Mouse (Mus musculus): ENCODE results near the gene Gm11562.
"Not testable (repeated sequence)": the region's sequence is repeated elsewhere in the genome, so short reads cannot be mapped to it uniquely, and the experiment has no call there.

Gm11562 gene

DNA sequence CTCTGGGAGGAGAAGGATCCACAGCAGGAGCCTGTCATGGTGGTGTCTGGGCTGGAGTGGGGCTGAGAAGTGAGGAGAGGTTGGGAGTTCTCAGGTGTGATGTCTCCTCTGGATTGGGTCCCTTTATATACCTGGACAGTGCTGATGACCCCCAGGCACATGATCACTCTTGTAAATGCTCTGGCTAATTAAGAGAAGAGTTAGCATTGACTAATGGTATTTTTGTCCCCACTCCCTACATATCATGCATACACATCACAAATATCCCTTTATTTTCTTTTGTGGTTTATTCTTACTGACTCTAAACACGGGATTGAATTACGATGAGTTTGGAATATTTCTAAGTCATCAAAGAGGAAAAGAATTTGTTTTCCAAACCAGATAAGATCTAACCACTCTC lies at the start of gene Gm11562:
TSS of gene Gm11562 (minus strand) at position 101 of the 400 bp plus-strand sequence.
- DNase-seq (ENCODE audit: low spot score), result no peak

DNA sequence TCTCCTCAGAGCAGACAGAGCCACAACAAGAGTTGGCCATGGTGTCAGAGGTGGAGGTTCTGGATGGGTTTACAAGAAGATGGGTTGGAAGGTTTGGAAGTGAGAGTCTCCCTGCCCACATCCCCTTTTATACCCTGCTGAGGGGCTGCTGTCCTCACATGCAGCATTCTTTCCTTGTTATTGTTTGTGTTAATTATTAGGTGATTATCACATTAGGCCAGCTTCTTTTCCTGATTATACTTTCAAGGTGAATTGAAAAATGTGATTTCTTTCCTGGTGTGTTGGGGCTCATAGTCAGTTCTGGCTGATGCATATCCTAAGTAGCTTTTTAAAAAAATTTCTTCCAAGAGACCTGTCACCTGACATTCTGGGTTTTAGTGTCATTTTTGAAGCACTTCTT lies 45.6 kb upstream of the Gm11562 start, which contains the start of gene Krtap4-6:
TSS of gene Krtap4-6 (minus strand) at position 101 of the 400 bp plus-strand sequence.
- DNase-seq (ENCODE audit: low spot score), result no peak

DNA sequence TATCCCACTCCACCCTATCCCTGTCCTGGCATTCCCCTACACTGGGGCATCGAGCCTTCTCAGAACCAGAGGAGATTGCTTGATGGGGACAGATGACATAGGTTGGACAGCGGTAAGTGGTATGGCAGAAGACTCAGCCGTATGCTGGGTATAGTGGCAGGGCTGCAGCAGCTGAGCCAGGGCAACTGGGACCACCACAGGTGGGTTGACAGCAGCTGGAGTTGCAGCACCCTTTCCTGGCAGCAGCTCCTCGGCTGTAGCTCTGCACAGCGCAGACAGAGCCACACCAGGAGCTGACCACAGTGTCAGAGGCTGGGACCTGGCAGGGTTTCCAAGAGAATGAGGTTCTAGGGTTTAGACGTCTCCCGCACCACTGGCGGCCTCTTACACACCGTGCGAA lies 42.6 kb upstream of the Gm11562 start:
- no peak for DNase-seq (ENCODE audit: low spot score)

DNA sequence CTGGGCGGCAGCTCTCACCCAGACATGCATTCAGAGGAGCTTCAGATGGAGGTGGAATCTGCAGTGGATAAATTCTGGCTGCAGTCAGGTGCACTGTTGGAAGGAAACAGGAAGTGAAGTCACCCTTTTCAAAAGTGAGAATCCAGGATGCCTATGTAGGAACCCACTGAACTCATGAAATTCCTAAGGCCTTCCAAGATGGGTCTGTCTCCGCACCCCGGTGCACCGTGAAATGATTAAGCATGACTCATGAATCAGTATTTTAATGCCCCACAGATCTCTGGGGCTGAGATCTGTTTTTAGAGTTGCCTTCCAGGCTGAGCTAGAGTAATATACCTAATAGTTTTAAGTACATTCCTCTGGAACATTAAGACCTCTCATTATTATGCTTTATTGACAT lies 39.0 kb upstream of the Gm11562 start:
- no peak for DNase-seq (ENCODE audit: low spot score)

DNA sequence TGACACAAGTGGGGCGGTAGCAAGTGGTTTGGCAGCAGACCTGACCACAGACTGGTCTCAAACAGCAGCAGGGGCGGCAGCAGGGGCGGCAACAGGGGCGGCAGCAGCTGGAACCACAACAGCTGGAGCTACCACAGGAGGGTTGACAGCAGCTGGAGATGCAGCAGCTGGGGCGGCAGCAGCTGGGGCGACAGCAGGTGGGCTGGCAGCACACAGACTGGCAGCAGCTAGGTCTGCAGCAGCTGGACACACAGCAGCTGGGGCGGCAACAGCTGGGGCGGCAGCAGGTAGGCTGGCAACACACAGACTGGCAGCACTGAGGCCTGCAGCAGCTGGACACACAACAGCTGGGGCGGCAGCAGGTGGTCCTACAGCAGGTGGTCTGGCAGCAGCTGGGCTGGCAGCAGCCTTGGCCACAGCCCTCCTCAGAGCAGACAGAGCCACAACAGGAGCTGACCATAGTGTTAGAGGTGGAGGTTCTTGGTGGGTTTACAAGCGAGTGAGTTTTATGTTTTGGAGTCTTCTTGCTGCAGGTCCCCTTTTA lies 38.3 kb upstream of the Gm11562 start, which contains the start of gene Gm11563:
TSS of gene Gm11563 (minus strand) at position 494 of the 544 bp plus-strand sequence.
- DNase-seq (ENCODE audit: low spot score), result not testable (repeated sequence)

DNA sequence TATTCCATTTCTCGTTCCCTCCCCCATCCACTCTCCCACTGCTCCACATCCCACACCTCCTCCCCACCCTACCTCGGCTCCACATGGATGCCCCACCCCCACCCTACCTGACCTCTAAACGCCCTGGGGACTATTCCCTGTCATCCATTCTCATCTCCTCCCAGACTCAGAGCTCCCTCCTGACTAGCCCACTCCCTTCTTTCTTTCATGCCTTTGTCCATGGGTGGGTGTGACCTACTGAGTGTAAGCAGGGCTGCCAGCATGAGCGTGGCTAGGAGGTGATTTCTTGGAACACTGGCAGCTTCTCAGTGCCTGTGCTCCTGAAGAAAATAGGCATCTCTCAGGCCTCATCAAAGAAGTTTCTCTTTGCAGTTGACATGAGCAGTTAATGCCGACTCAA lies 36.8 kb upstream of the Gm11562 start:
- DNase-seq (ENCODE audit: low spot score), result no peak

DNA sequence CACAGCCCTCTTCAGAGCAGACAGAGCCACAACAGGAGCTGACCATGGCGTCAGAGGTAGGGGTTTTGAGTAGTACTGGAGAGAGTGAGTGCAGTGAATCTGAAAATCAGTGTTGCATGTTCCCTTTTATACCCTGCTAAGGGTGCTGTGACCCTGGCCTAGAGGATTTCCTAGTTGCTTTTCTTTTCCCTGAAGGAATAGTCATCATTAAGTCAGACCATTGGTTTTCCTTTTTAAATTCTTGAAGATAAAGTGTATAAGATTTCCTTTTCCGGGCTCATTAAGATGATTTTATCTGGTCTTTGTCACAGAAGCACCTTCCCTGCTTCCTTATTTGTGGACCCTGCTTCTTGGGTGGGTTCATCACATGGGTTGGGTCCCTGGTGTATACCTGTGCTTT lies 29.9 kb upstream of the Gm11562 start, which contains the start of gene Gm11555:
TSS of gene Gm11555 (minus strand) at position 101 of the 400 bp plus-strand sequence.
- no peak for DNase-seq (ENCODE audit: low spot score)

DNA sequence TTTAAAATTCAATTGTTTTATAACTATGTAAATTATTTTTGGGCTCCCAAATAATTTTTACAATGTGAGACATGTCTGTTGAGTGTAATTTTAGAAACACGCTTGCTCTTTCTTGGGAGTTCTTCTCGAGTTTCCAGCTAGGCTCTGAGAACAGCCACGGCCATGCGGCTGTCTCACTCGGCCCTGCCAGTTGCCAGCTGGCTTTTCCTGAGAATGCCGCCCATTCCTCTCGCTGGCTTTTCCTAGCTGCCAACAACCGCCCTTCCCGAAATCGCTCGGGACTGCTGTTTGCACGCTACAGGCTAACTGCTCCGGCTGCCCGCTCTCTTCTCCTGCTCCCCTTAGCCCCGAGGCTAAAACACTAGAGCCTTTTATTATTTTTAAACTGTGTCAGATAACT lies 26.2 kb upstream of the Gm11562 start:
- DNase-seq (ENCODE audit: low spot score), result no peak

DNA sequence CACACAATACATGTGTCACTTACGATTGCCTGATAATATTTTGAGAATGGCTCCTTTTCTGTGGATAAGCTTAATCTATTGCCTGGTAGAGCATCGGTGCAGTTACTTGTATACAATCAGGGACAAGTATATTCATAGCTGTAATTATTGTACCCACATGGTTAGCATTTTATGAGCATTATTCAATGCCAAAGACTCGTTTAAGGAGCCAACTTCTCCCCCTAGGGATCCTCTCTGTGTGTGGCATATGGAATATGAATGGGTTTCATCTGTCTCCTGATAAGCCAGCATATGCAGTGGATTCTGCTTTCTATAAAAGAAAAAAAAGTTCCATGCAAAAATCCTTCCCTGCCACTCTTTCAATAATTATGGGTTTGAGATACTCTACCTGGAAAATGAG lies 24.1 kb upstream of the Gm11562 start:
- DNase-seq (ENCODE audit: low spot score), result no peak

DNA sequence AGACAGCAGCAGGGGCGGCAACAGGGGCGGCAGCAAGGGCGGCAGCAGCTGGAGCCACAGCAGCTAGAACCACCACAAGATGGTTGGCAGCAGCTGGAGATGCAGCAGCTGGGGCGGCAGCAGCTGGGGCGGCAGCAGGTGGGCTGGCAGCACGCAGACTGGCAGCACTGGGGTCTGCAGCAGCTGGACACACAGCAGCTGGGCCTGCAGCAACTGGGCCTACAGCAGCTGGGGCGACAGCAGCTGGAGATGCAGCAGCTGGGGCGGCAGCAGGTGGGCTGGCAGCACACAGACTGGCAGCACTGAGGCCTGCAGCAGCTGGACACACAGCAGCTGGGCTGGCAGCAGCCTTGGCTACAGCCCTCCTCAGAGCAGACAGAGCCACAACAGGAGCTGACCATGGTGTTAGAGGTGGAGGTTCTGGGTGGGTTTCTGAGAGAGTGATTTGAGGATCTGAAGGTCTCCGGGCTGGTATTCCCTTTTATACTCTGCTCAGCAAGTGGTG lies 23.5 kb upstream of the Gm11562 start, which contains the start of gene Krtap4-7:
TSS of gene Krtap4-7 (minus strand) at position 455 of the 505 bp plus-strand sequence.
- not testable (repeated sequence) for DNase-seq (ENCODE audit: low spot score)

DNA sequence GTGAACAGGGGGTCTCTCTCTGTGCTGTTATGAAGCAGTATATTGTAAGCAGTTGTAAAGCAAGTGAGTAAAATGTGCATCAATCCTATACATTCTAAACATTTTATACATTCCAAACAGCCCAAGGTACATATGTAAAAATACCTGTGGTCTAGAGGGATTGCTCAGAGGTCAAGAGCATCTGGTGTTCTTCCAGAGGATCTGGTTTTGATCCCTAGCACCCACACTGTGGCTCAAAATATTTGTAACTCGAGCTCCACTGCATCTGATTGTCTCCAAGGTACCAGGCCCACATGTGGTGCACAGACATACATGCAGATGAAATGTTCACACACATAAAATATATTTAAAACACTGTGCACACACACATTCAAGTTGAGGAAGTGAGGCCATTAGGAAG lies 20.7 kb upstream of the Gm11562 start:
- no peak for DNase-seq (ENCODE audit: low spot score)

DNA sequence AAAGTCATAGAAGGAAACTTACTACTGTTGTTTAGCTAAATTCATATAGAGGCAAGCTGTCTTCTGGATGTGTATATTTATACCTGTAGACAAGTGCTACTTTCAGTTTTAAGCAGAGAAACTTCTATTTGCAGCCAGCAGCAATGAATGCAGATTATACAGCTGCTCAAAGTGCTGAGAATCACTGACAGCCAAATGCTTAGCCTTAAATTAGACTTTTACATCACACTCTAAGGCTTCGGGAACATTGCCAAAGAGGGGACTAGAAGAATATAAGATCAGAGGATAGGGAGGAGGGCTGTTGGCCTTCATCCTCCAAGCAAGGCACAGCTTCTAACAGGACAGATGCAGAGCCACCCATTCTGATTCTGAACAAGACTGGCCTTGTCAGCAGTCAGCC lies 16.9 kb upstream of the Gm11562 start:
- no peak for DNase-seq (ENCODE audit: low spot score)

DNA sequence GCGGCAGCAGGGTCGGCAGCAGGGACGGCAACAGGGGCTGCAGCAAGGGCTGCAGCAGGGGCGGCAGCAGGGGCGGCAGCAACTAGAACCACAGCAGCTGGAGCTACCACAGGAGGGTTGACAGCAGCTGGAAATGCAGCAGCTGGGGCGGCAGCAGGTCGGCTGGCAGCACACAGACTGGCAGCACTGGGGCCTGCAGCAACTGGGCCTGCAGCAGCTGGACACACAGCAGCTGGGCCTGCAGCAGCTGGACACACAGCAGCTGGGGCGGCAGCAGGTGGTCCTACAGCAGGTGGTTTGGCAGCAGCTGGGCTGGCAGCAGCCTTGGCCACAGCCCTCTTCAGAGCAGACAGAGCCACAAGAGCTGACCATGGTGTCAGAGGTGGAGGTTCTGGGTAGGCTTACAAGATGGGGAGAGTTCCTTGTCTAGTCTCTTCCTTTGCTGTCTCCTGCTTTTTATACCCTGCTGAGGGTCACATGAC lies 14.5 kb upstream of the Gm11562 start, which contains the start of gene Krtap4-2:
TSS of gene Krtap4-2 (minus strand) at position 432 of the 482 bp plus-strand sequence.
- DNase-seq (ENCODE audit: low spot score), result no peak

DNA sequence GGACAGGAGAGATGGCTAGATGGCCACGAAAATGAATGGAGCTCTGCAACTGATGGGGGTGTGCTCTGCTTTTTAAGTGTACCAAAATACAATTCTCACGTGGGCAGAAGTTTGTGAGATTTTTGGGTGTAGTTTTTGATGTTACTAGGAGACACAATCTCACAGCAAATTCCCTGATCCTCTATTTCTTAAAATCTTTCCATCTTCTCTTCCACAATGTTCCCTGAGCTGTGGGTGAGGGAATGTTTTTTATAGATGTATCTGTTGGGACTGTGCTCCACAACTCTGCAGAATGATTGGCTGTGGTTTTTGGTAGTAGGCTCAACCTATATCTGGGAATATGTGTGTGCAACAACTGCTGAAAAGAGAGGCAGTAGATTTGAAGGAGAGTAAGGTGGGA lies 13.1 kb upstream of the Gm11562 start:
- DNase-seq (ENCODE audit: low spot score), result no peak

DNA sequence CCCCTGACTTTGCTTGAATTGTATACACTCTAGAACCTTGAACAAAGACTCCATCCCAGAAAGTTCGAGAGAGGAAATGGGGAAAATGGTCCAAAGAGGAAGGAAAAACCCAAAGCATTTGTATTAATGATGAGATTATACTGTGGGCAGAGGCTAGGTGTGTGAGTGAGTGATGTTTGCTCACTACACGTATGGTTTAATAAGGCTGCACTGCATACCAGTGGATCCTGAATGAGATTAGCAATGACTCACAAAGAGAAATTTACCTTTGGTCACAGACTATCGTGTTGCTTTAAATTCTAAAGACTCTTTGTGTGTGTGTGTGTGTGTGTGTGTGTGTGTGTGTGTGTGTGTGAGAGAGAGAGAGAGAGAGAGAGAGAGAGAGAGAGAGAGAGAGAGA lies 10.7 kb upstream of the Gm11562 start:
- DNase-seq (ENCODE audit: low spot score), result no peak

DNA sequence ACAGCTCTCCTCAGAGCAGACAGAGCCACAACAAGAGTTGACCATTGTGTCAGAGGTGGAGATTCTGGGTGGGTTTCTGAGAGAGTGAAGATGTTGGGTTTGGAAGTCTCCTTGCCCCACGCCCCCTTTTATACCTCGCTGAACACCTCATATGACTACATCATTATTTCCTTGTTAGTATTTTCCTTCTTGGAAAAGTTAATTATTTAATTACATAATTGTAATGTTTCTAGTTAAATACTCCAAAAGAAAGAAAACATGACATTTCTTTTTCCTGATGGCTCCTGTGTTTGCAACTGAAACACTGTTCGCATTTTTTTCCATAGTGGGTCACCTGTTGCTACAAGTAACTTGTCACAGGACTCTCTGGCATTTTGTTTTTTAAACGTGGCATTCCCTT lies 7.9 kb upstream of the Gm11562 start, which contains the start of gene Krtap4-1:
TSS of gene Krtap4-1 (minus strand) at position 101 of the 400 bp plus-strand sequence.
- DNase-seq (ENCODE audit: low spot score), result no peak

DNA sequence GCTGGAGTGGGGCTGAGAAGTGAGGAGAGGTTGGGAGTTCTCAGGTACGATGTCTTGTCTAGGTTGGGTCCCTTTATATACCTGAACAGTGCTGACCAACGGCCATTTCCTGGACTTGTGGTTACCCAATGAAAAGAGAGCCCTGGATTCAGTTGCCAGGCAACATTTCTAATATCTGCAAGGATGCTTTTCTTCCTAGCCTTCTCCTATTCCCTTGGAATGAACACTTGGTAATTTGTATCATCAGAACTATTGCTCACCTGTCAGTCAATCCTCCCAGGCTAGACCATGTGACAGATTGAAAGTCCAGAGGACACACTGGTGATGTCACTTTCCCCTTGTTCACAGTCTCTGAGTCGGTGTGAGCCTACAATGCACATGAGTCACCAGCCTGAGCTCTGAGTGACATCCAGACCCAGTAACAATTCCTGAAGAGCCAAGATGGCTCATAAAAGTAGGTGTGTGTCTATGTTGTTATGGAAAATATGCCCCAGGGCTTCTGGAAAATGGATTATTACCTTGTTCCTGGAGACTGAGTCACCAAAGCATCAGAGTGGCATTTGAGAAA lies 5.4 kb downstream of the Gm11562 start, which contains the start of gene Krtap2-4:
TSS of gene Krtap2-4 (minus strand) at position 51 of the 568 bp plus-strand sequence.
- DNase-seq (ENCODE audit: low spot score), result no peak

DNA sequence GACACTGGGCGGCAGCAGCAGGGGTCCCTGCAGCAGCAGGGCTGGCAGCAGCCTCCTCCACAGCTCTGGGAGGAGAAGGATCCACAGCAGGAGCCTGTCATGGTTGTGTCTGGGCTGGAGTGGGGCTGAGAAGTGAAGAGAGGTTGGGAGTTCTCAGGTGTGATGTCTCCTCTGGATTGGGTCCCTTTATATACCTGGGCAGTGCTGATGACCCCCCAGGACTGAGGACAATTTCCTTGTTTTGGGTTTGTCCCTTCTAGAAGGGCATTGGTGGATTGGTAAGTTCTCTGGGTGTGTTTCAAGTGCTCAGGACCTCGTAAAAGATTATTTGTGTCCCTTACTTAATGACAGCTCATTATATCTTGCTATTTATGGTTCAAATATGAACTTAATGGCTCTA lies 10.1 kb downstream of the Gm11562 start, which contains the start of gene Gm11937:
TSS of gene Gm11937 (minus strand) at position 101 of the 400 bp plus-strand sequence.
- not testable (repeated sequence) for DNase-seq (ENCODE audit: low spot score)

DNA sequence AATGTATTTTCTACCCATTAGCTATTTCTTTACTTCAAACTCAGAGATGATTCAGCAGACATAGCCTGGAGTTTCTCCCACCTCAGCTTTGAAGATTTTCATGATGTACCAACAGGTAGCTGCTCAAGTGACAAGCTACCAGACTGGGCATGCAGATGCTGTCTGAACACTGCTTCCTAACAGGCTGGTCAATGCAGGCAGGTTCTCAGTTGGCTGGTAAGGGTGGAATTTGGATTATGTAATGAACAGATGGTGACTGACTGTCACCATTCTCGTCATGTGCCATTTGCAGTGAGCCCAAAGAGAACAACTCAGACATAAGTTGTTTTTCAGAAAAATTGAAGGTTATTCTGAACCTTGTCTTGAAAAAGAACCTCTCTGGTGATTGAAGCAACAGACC lies 11.1 kb downstream of the Gm11562 start:
- DNase-seq (ENCODE audit: low spot score), result no peak

DNA sequence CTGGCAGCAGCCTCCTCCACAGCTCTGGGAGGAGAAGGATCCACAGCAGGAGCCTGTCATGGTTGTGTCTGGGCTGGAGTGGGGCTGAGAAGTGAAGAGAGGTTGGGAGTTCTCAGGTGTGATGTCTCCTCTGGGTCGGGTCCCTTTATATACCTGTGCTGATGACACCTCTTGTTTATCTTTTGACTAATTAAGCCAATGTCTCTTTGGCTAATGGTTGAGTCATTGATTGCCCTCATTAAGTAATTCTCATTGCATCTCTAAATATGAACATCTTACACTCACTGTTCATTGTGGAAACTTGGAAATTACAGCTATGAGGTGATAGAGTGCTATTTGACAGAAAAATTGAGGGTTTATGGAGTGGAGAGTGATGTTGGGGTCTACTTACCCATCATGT lies 17.0 kb downstream of the Gm11562 start, which contains the start of gene Gm11938:
TSS of gene Gm11938 (minus strand) at position 101 of the 400 bp plus-strand sequence.
- not testable (repeated sequence) for DNase-seq (ENCODE audit: low spot score)

DNA sequence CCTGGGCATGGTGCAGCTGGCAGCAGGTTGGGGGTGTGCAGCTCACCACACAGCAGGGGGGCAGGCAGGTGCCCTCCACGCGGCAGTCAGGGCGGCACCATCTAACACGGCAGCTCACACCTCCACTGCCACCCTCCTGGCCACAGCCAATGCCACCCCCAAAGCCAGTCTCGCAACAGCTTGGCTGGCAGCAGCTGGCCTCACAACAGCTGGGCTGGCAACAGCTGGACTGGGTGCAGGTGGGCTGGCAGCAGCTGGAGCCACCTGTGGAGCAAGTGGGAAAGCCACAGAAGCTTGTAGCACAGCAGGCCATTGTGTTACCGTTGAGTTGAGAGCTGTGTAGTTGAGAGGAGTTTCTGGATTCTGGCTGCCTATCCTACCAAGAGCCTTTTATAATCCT lies 22.5 kb downstream of the Gm11562 start, which contains the start of gene Krtap9-3:
TSS of gene Krtap9-3 (minus strand) at position 364 of the 400 bp plus-strand sequence.
- not testable (repeated sequence) for DNase-seq (ENCODE audit: low spot score)

DNA sequence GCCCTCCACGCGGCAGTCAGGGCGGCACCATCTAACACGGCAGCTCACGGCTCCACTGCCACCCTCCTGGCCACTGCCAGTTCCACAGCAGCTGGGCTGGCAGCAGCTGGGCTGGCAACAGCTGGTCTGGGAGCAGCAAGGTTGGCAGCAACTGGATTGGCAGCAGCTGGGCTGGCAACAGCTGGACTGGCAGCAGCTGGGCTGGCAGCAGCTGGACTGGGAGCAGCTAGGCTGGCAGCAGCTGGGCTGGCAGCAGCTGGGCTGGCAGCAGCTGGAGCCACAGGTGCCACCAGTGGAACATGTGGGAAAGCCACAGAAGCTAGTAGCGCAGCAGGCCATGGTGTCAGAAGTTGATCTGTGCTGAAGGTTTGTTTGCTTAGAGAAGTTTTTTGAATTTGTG lies 29.3 kb downstream of the Gm11562 start, which contains the start of gene Krtap1-3:
TSS of gene Krtap1-3 (minus strand) at position 359 of the 400 bp plus-strand sequence.
- no peak for DNase-seq (ENCODE audit: low spot score)

DNA sequence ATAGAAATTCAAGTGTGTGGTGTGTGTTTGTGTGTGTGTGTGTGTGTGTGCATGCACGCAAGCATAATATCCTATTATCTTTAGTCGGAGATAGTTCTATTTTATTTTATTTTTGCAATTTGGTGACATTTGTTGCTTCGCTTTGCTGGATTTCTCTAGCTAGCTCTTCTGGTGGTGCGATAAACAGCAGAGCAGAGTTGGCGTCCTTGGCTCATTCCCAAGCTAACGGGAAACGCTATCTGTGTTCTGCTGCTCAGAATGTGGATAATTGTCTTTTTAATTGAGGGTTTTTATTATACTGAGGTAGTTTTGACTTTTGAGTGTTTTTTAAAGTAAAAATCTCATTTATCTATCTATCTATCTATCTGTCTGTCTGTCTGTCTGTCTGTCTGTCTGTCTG lies 35.1 kb downstream of the Gm11562 start:
- DNase-seq (ENCODE audit: low spot score), result no peak
